Comparison of ENCODE assay signal across 9 mouse cellular contexts in genomic region chr10:122856040-122856764, GRCm38 (mm10).
DNase-seq lines count a peak whose midpoint lies in the region; ATAC-seq and TF ChIP-seq lines count a peak whose summit lies in the region.
"Had no signal": no experiment of that assay in that cellular context is flagged by ENCODE, and none has a peak within 500 bp of the region (broad histone marks: within the 10 kb centered on the region; RNA-seq: fewer than 3 reads in every experiment).

No protein-coding gene starts in this region.

- TF ChIP-seq CTCF in midbrain, postnatal 0 days (IDR thresholded peaks at IDR 0.05): no peak
- TF ChIP-seq CTCF in intestine, postnatal 0 days (IDR thresholded peaks at IDR 0.05; ENCODE audit: low read depth): no peak

- H3K9me3 ChIP-seq in lung, embryonic 16.5 days (ENCODE audit: control insufficient read depth, low read length): no peaks in the 10 kb centered on the region
- H3K9me3 ChIP-seq in stomach, embryonic 15.5 days: no peaks in the 10 kb centered on the region
- H3K9me3 ChIP-seq in midbrain, postnatal 0 days (ENCODE audit: low read length): no peaks in the 10 kb centered on the region
- no peaks in the 10 kb centered on the region for H3K9me3 ChIP-seq in intestine, postnatal 0 days (ENCODE audit: control insufficient read depth)

- peaks cover 30% of the 10 kb centered on the region for H3K4me1 ChIP-seq in lung, embryonic 16.5 days (replicated peaks; ENCODE audit: control insufficient read depth, insufficient read depth, low read length)
- peaks cover 15% of the 10 kb centered on the region; the same call in 1 of the 2 replicates for H3K4me1 ChIP-seq in stomach, embryonic 15.5 days
- H3K4me1 ChIP-seq in midbrain, postnatal 0 days (ENCODE audit: insufficient read depth, low read length): no peaks in the 10 kb centered on the region
- peaks cover 11% of the 10 kb centered on the region; the same call in 1 of the 2 replicates for H3K4me1 ChIP-seq in intestine, postnatal 0 days (replicated peaks; ENCODE audit: control insufficient read depth, insufficient read depth, low read length)

- no peaks in the 10 kb centered on the region for H3K27me3 ChIP-seq in lung, embryonic 16.5 days (ENCODE audit: control insufficient read depth, insufficient read depth, low read depth, low read length)
- H3K27me3 ChIP-seq in stomach, embryonic 15.5 days (replicated peaks): no peaks in the 10 kb centered on the region
- no peaks in the 10 kb centered on the region for H3K27me3 ChIP-seq in midbrain, postnatal 0 days (ENCODE audit: insufficient read depth, low read length)
- no peaks in the 10 kb centered on the region for H3K27me3 ChIP-seq in intestine, postnatal 0 days (replicated peaks; ENCODE audit: control insufficient read depth, insufficient read depth, low read length)

- peak overlapping the region; percentile 64 for H3K27ac ChIP-seq in lung, embryonic 16.5 days (ENCODE audit: low read length)
- peak overlapping the region; percentile 35; the same call in 1 of the 2 replicates for H3K27ac ChIP-seq in stomach, embryonic 15.5 days
- no peak overlapping the region for H3K27ac ChIP-seq in midbrain, postnatal 0 days (ENCODE audit: low read depth, low read length)
- H3K27ac ChIP-seq in intestine, postnatal 0 days (ENCODE audit: low read depth, low read length): no peak overlapping the region; the same call in 1 of the 2 replicates

- H3K4me3 ChIP-seq in lung, embryonic 16.5 days (ENCODE audit: low read length): no peak overlapping the region
- H3K4me3 ChIP-seq in stomach, embryonic 15.5 days (replicated peaks): no peak overlapping the region
- no peak overlapping the region for H3K4me3 ChIP-seq in midbrain, postnatal 0 days (ENCODE audit: low read depth, low read length)
- no peak overlapping the region for H3K4me3 ChIP-seq in intestine, postnatal 0 days (ENCODE audit: low read depth, low read length)
- H3K4me3 ChIP-seq: erythroblast, embryonic 14.5 days had no signal

- DNase-seq in adrenal gland, adult 2 months: peak; percentile 21
- no peak for DNase-seq in adrenal gland, adult (ENCODE audit: inconsistent age in 2 of 2, low spot score in 1 of 2)
- no peak for DNase-seq in lung, postnatal 25 days (ENCODE audit: low spot score)
- DNase-seq in kidney, adult 18-20 months: peak; percentile 29
- no peak for DNase-seq in midbrain, postnatal 0 days (ENCODE audit: low spot score)

- no peak overlapping the region for H3K4me2 ChIP-seq in lung, embryonic 16.5 days (ENCODE audit: low read depth, low read length)
- H3K4me2 ChIP-seq in stomach, embryonic 15.5 days: no peak overlapping the region
- H3K4me2 ChIP-seq in midbrain, postnatal 0 days (ENCODE audit: low read depth, low read length, poor library complexity, severe bottlenecking): no peak overlapping the region
- H3K4me2 ChIP-seq in intestine, postnatal 0 days (replicated peaks; ENCODE audit: low read depth): no peak overlapping the region

- 51% methylated on average over 17 of the region's 17 CpGs for WGBS in lung, embryonic 16.5 days
- WGBS in stomach, embryonic 15.5 days: 64% methylated on average over 17 of the region's 17 CpGs
- WGBS in midbrain, postnatal 0 days: 79% methylated on average over 17 of the region's 17 CpGs
- WGBS in intestine, postnatal 0 days: 74% methylated on average over 17 of the region's 17 CpGs

- H3K36me3 ChIP-seq in lung, embryonic 16.5 days (ENCODE audit: control insufficient read depth, insufficient read depth, low read length): no peaks in the 10 kb centered on the region
- H3K36me3 ChIP-seq in stomach, embryonic 15.5 days: no peaks in the 10 kb centered on the region
- H3K36me3 ChIP-seq in midbrain, postnatal 0 days (ENCODE audit: insufficient read depth, low read length): no peaks in the 10 kb centered on the region
- 0 out of 2 replicates have a peak, but pooled peaks cover 3% of the 10 kb centered on the region for H3K36me3 ChIP-seq in intestine, postnatal 0 days (ENCODE audit: control insufficient read depth, insufficient read depth)

- ATAC-seq in lung, embryonic 16.5 days (ENCODE audit: low read depth): no peak
- ATAC-seq in stomach, embryonic 15.5 days (ENCODE audit: insufficient read depth, low FRiP score, low read depth): no peak
- ATAC-seq in midbrain, postnatal 0 days (ENCODE audit: low FRiP score): no peak
- ATAC-seq in intestine, postnatal 0 days: no peak

- H3K9ac ChIP-seq in lung, embryonic 16.5 days (ENCODE audit: low read length): no peak overlapping the region
- no peak overlapping the region for H3K9ac ChIP-seq in stomach, embryonic 15.5 days
- H3K9ac ChIP-seq in midbrain, postnatal 0 days (replicated peaks; ENCODE audit: low read length, poor library complexity, severe bottlenecking): no peak overlapping the region
- H3K9ac ChIP-seq in intestine, postnatal 0 days (ENCODE audit: low read depth, low read length): no peak overlapping the region

Comparison
In these comparisons a context has a peak if more than half of its experiments do, and no peak if none do; other contexts are left out.
1. DNase-seq: peak in adrenal gland, adult 2 months (single experiment) and kidney, adult 18-20 months (single experiment); none in adrenal gland, adult (0 of 2), lung, postnatal 25 days (single experiment) and midbrain, postnatal 0 days (single experiment).
2. H3K27ac ChIP-seq: peak in lung, embryonic 16.5 days (single experiment) and stomach, embryonic 15.5 days (single experiment); none in midbrain, postnatal 0 days (single experiment) and intestine, postnatal 0 days (single experiment).